13 mouse cellular contexts compared by ENCODE assay signal in genomic region chr17:73391771-73392170, GRCm38 (mm10). TPM values are rescaled to one million over a fixed set of nuclear protein-coding genes. Genes with fewer than 3 reads are reported as not detected.
DNase-seq lines count a peak whose midpoint lies in the region; ATAC-seq and TF ChIP-seq lines count a peak whose summit lies in the region.
"Had no signal": no experiment of that assay in that cellular context is flagged by ENCODE, and none has a peak within 500 bp of the region (broad histone marks: within the 10 kb centered on the region; RNA-seq: fewer than 3 reads in every experiment).

No protein-coding gene starts in this region.

- TF ChIP-seq CTCF in intestine, postnatal 0 days (IDR thresholded peaks at IDR 0.05; ENCODE audit: low read depth): no peak

- H3K9me3 ChIP-seq in intestine, postnatal 0 days (ENCODE audit: control insufficient read depth): no peaks in the 10 kb centered on the region

- no peaks in the 10 kb centered on the region for H3K27me3 ChIP-seq in intestine, postnatal 0 days (replicated peaks; ENCODE audit: control insufficient read depth, insufficient read depth, low read length)

- H3K4me3 ChIP-seq in intestine, postnatal 0 days (ENCODE audit: low read depth, low read length): no peak overlapping the region

- H3K27ac ChIP-seq in intestine, postnatal 0 days (ENCODE audit: low read depth, low read length): no peak overlapping the region

- peak; percentile 39 to 54 for DNase-seq in left cerebral cortex, adult 18-20 months (ENCODE audit: low spot score in 2 of 2)
- no peak for DNase-seq in left cerebral cortex, adult 11 months (ENCODE audit: low spot score)
- DNase-seq in frontal cortex, postnatal 10 days (ENCODE audit: low spot score in 2 of 2): peak; percentile 14 to 30
- DNase-seq in layer of hippocampus, adult 9-11 months: peak; percentile 58
- peak; percentile 76 for DNase-seq in telencephalon, adult 2 months (ENCODE audit: low read depth, low spot score)
- no peak for DNase-seq in retina, postnatal 1 day
- DNase-seq: adrenal gland, postnatal 10 days; kidney, postnatal 4 days; lung, embryonic 14.5 days had no signal

- H3K4me1 ChIP-seq in intestine, postnatal 0 days (replicated peaks; ENCODE audit: control insufficient read depth, insufficient read depth, low read length): no peaks in the 10 kb centered on the region

- WGBS in intestine, postnatal 0 days: 82% methylated on average over 4 of the region's 4 CpGs

- no peak overlapping the region for H3K4me2 ChIP-seq in intestine, postnatal 0 days (replicated peaks; ENCODE audit: low read depth)
- H3K4me2 ChIP-seq: lung, embryonic 14.5 days had no signal

- H3K36me3 ChIP-seq in intestine, postnatal 0 days (ENCODE audit: control insufficient read depth, insufficient read depth): no peaks in the 10 kb centered on the region

- no peak for ATAC-seq in intestine, postnatal 0 days

- no peak overlapping the region for H3K9ac ChIP-seq in intestine, postnatal 0 days (ENCODE audit: low read depth, low read length)
- H3K9ac ChIP-seq: lung, embryonic 14.5 days had no signal

RNA-seq across cellular contexts. Expression of gene Capn13, which starts 8.9 kb away (rescaled TPM):
- not detected for total RNA-seq in left cerebral cortex, adult 18-20 months (2021)
- polyA plus RNA-seq in intestine, postnatal 0 days (2015; fragmentation: Nextera tagmentation; extraction: Ambion mirVana): 1.7 and 2.0 TPM in 2 replicates
- total RNA-seq: adrenal gland, postnatal 10 days; ES-E14; hematopoietic stem cell, adult 5-6 weeks had no signal
- polyA plus RNA-seq: embryonic facial prominence, embryonic 11.5 days; lung, embryonic 14.5 days had no signal

Comparison
In these comparisons a context has a peak if more than half of its experiments do, and no peak if none do; other contexts are left out.
1. DNase-seq: peak in left cerebral cortex, adult 18-20 months (2 of 2), frontal cortex, postnatal 10 days (2 of 2), layer of hippocampus, adult 9-11 months (single experiment) and telencephalon, adult 2 months (single experiment); none in left cerebral cortex, adult 11 months (single experiment) and retina, postnatal 1 day (single experiment).